Mouse (Mus musculus) kidney, adult 2 months (tissue): ENCODE data around the gene Klhl25. TPM values are rescaled to one million over a fixed set of nuclear protein-coding genes. Genes with fewer than 3 reads are reported as not detected.
"Not testable (repeated sequence)": the region's sequence is repeated elsewhere in the genome, so short reads cannot be mapped to it uniquely, and the experiment has no call there.

Source experiments
- DNase-seq: peaks from one replicate; pipeline ENCODE4 v3.0.0; 2021
- H3K27ac ChIP-seq: fragments of 200-500 bp; 2 replicates; pipeline ENCODE4 v1.5.1; 2012; ENCODE audit warnings: low read depth, low read length, control low read depth, inconsistent platforms; ENCODE audit not compliant: insufficient read depth
- H3K27me3 ChIP-seq: fragments of 200-500 bp; replicated peaks from 2 replicates; pipeline ENCODE4 v1.6.1; 2012; ENCODE audit warnings: mild to moderate bottlenecking, moderate library complexity, low read length, inconsistent platforms; ENCODE audit not compliant: control insufficient read depth, insufficient read depth
- H3K36me3 ChIP-seq: fragments of 200-500 bp; 2 replicates; pipeline ENCODE4 v1.6.1; 2012; ENCODE audit warnings: mild to moderate bottlenecking, moderate library complexity, low read length, inconsistent platforms; ENCODE audit not compliant: control insufficient read depth, insufficient read depth
- H3K4me1 ChIP-seq: fragments of 200-500 bp; 2 replicates; pipeline ENCODE4 v1.6.1; 2011; ENCODE audit warnings: low read length; ENCODE audit not compliant: control insufficient read depth, insufficient read depth
- H3K4me3 ChIP-seq: fragments of 200-500 bp; 2 replicates; pipeline ENCODE4 v1.5.1; 2011; ENCODE audit warnings: mild to moderate bottlenecking, low read depth, low read length, control low read depth; ENCODE audit not compliant: insufficient read depth
- CTCF ChIP-seq: fragments of 200-500 bp; conservative IDR thresholded peaks from 2 replicates; pipeline ENCODE4 v1.5.1; 2011; ENCODE audit warnings: low read depth, mild to moderate bottlenecking, control low read depth, low read length, moderate library complexity, mixed read lengths; ENCODE audit not compliant: insufficient read depth, insufficient read length
- POLR2A ChIP-seq: fragments of 200-500 bp; IDR thresholded peaks from one replicate; pipeline ENCODE4 v1.6.1; 2011; ENCODE audit warnings: low read depth, low read length, control low read depth
- WGBS: fragments of 180-500 bp; shearing (Covaris S2); methylation state at CpG from one replicate; pipeline ENCODE4 v1.1.7; 2018; 5-methylcytosine and 5-hydroxymethylcytosine counted together
- polyA plus RNA-seq: library from polyadenylated mRNA; depleted of rRNA; stranded (reverse); fragments of >200 nt; gene quantifications from 2 replicates; pipeline ENCODE4 v1.2.3, GENCODE M21; 2012

The Klhl25 gene
- polyA plus RNA-seq, 1 experiment: 11.7 TPM

DNA sequence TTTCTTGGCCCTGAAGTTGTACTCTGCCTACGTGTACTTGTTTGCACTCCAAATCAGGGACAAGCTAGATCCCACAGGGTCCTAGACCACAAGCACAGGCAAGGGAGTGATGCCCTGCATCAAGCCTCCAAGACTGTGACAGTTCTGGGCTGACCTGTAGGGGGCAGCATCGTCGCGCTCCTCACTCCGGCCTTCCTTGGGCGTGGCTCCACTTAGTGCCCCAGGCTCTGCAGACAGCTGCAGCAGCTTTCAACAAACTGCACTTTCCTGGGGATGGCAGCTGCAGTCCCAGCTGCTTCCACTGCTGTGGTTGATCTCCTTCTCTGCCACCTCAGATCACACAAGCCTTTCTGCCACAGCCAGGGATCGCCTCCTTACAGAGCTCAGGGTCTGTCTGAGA is 65.8 kb downstream of the Klhl25 start:
- no peaks in the 10 kb centered on the region for H3K4me1 ChIP-seq
- peak; percentile 63 for DNase-seq
- no peak overlapping the region for H3K4me3 ChIP-seq
- H3K36me3 ChIP-seq: no peaks in the 10 kb centered on the region
- H3K27me3 ChIP-seq: no peaks in the 10 kb centered on the region
- TF ChIP-seq POLR2A (no peak), CTCF (peak; percentile 76)
- H3K27ac ChIP-seq: no peak overlapping the region
- 5% methylated on average over 7 of the region's 7 CpGs for WGBS

GRCm38 (mm10) chr7:75915550-75915949 is 67.4 kb downstream of the Klhl25 start:
- H3K4me3 ChIP-seq, H3K27me3 ChIP-seq, H3K36me3 ChIP-seq, DNase-seq, H3K4me1 ChIP-seq, H3K27ac ChIP-seq: not testable (repeated sequence)
- 77% methylated on average over 3 of the region's 3 CpGs for WGBS

- no peaks in the 10 kb centered on the region for H3K4me1 ChIP-seq
- H3K36me3 ChIP-seq: no peaks in the 10 kb centered on the region
- TF ChIP-seq CTCF (no peak), POLR2A (no peak)
- H3K27ac ChIP-seq: no peak overlapping the region
- 89% methylated on average over 4 of the region's 4 CpGs for WGBS
- no peaks in the 10 kb centered on the region for H3K27me3 ChIP-seq
- DNase-seq: no peak
- H3K4me3 ChIP-seq: no peak overlapping the region
Observed at GRCm38 (mm10) chr7:75917662-75918061, 69.6 kb downstream of the Klhl25 start.

DNA sequence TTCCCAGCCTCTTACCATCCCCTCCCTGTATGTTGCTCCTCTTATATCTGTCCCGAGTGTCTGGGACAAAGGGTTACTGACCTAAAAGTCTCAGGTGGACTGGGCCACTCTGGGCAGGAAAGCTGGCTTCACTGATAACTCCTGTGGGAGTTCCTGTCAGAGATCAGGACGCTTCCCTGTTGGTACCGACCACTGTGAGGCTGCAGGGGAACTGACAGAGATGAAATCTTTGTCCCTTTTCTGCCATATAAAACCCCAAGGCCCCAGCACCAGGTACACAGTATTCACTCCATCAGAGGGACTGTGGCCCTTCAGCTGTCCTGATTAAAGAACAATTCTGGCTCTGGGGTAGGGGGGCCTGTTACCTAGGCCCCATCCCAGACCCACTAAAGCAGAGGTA is 71.6 kb downstream of the Klhl25 start:
- DNase-seq, H3K36me3 ChIP-seq, H3K4me1 ChIP-seq, H3K27ac ChIP-seq, H3K27me3 ChIP-seq, H3K4me3 ChIP-seq: not testable (repeated sequence)
- 62% methylated on average over 3 of the region's 3 CpGs for WGBS
